8 mouse cellular contexts compared by ENCODE assay signal in the genomic region with DNA sequence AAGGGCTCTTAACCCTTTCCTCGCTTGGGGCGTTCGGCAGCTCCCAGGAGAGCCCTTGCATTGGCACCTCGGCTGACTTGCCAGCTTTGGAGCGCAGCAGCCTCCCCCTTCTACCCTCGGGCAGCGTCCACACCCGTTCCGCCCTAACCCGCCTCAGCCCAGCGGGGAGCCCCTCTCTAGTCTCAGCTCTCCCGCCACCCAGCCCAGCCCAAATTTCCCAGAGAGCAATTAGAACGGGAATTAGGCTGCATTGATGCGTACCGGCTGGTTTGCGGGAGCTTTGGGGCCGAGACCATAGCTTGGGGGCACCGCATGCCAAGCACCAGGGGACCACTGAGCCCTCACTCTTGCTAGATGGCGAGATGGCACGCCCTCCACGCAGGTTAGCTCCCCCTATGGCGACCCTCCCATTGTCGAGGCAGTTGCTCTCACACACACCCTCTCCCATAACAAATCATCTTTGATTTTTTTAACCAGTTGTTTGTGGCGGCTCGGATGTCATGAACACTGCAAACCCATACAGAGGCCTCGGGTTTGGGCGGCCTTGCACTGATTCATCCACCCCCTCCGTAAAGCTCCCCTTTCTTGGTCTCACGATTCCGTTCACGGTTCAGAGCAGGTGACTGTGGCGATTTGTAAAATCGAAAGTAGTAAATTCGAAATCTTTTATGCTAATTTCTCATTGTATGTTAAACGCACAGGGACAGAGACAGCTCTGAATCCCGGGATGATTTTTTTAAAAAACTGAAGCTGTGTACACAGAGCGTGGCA. TPM values are rescaled to one million over a fixed set of nuclear protein-coding genes. Genes with fewer than 3 reads are reported as not detected.
A peak's percentile ranks its signal among the peaks of the same experiment; 100 is the strongest.
DNase-seq lines count a peak whose midpoint lies in the region; ATAC-seq and TF ChIP-seq lines count a peak whose summit lies in the region.

No protein-coding gene starts in this region.

- peaks cover 12% of the 10 kb centered on the region for H3K27me3 ChIP-seq in kidney, adult 2 months (replicated peaks; ENCODE audit: control insufficient read depth, insufficient read depth, low read length)
- peaks cover 93% of the 10 kb centered on the region for H3K27me3 ChIP-seq in forebrain, embryonic 15.5 days
- H3K27me3 ChIP-seq in liver, embryonic 13.5 days = peaks cover 85% of the 10 kb centered on the region
- H3K27me3 ChIP-seq in stomach, postnatal 0 days (ENCODE audit: control insufficient read depth, insufficient read depth, low read length) = peaks cover 51% of the 10 kb centered on the region

- peak; percentile 4 for DNase-seq in kidney, adult 2 months
- DNase-seq in kidney, adult 9 months = no peak
- peak; percentile 70 for DNase-seq in ZHBTc4 (ENCODE audit: low read depth, low spot score)
- DNase-seq in liver, embryonic 13.5 days = no peak
- DNase-seq in stomach, postnatal 0 days (ENCODE audit: low spot score) = peak; percentile 21
- DNase-seq in layer of hippocampus, postnatal 10 days (ENCODE audit: low spot score in 2 of 2) = no peak
- no peak for DNase-seq in right cerebral cortex, postnatal 10 days (ENCODE audit: low spot score in 2 of 2)

- H3K36me3 ChIP-seq in kidney, adult 2 months (ENCODE audit: control insufficient read depth, insufficient read depth, low read length) = no peaks in the 10 kb centered on the region
- H3K36me3 ChIP-seq in forebrain, embryonic 15.5 days = no peaks in the 10 kb centered on the region
- H3K36me3 ChIP-seq in liver, embryonic 13.5 days = no peaks in the 10 kb centered on the region
- H3K36me3 ChIP-seq in stomach, postnatal 0 days (ENCODE audit: control insufficient read depth, insufficient read depth, low read length) = no peaks in the 10 kb centered on the region

- H3K4me1 ChIP-seq in kidney, adult 2 months (ENCODE audit: control insufficient read depth, insufficient read depth, low read length) = peaks cover 5% of the 10 kb centered on the region; the same call in 1 of the 2 replicates
- H3K4me1 ChIP-seq in forebrain, embryonic 15.5 days = peaks cover 39% of the 10 kb centered on the region
- H3K4me1 ChIP-seq in liver, embryonic 13.5 days (replicated peaks) = peaks cover 19% of the 10 kb centered on the region
- peaks cover 2% of the 10 kb centered on the region; the same call in 1 of the 2 replicates for H3K4me1 ChIP-seq in stomach, postnatal 0 days (replicated peaks; ENCODE audit: control insufficient read depth, insufficient read depth)

- peak; percentile 32; the same call in 1 of the 2 replicates for ATAC-seq in forebrain, embryonic 15.5 days (replicated peaks)
- ATAC-seq in liver, embryonic 13.5 days (ENCODE audit: low read depth) = no peak
- no peak for ATAC-seq in stomach, postnatal 0 days (ENCODE audit: low FRiP score, low TSS enrichment)

- H3K9me3 ChIP-seq in forebrain, embryonic 15.5 days = no peaks in the 10 kb centered on the region
- no peaks in the 10 kb centered on the region for H3K9me3 ChIP-seq in liver, embryonic 13.5 days (replicated peaks)
- H3K9me3 ChIP-seq in stomach, postnatal 0 days (ENCODE audit: control insufficient read depth, low read length) = no peaks in the 10 kb centered on the region

- peak overlapping the region; percentile 43 for H3K4me2 ChIP-seq in forebrain, embryonic 15.5 days (replicated peaks)
- peak overlapping the region; percentile 45 for H3K4me2 ChIP-seq in liver, embryonic 13.5 days
- peak overlapping the region; percentile 45 for H3K4me2 ChIP-seq in stomach, postnatal 0 days (replicated peaks; ENCODE audit: low read depth)

- 0 out of 2 replicates have a peak overlapping the region, but pooled peaks have one; percentile 18 for H3K9ac ChIP-seq in forebrain, embryonic 15.5 days (replicated peaks)
- H3K9ac ChIP-seq in liver, embryonic 13.5 days = no peak overlapping the region
- H3K9ac ChIP-seq in stomach, postnatal 0 days (ENCODE audit: low read length) = no peak overlapping the region

- 1% methylated on average over 37 of the region's 37 CpGs for WGBS in kidney, adult 2 months
- WGBS in forebrain, embryonic 15.5 days = under 1% methylated on average over 37 of the region's 37 CpGs
- WGBS in liver, embryonic 13.5 days (ENCODE audit: insufficient replicate concordance) = 1% methylated on average over 37 of the region's 37 CpGs
- 1% methylated on average over 37 of the region's 37 CpGs for WGBS in stomach, postnatal 0 days

- TF ChIP-seq EP300 in stomach, postnatal 0 days (optimal IDR thresholded peaks at IDR 0.05) = no peak

- TF ChIP-seq POLR2A in kidney, adult 2 months (IDR thresholded peaks at IDR 0.05; ENCODE audit: low read depth, low read length) = no peak

- H3K4me3 ChIP-seq in kidney, adult 2 months (ENCODE audit: insufficient read depth, low read depth, low read length) = peak overlapping the region; percentile 48
- H3K4me3 ChIP-seq in forebrain, embryonic 15.5 days = peak overlapping the region; percentile 25
- peak overlapping the region; percentile 35 for H3K4me3 ChIP-seq in liver, embryonic 13.5 days (replicated peaks)
- H3K4me3 ChIP-seq in stomach, postnatal 0 days (ENCODE audit: low read depth, low read length) = peak overlapping the region; percentile 33

- H3K27ac ChIP-seq in kidney, adult 2 months (ENCODE audit: insufficient read depth, low read depth, low read length) = no peak overlapping the region
- no peak overlapping the region for H3K27ac ChIP-seq in forebrain, embryonic 15.5 days (replicated peaks)
- H3K27ac ChIP-seq in liver, embryonic 13.5 days = no peak overlapping the region
- H3K27ac ChIP-seq in stomach, postnatal 0 days (replicated peaks) = no peak overlapping the region

- TF ChIP-seq CTCF in kidney, adult 2 months (conservative IDR thresholded peaks at IDR 0.05; ENCODE audit: insufficient read depth, insufficient read length, low read depth, low read length) = no peak
- TF ChIP-seq CTCF in stomach, postnatal 0 days (IDR thresholded peaks at IDR 0.05; ENCODE audit: low read depth) = no peak

RNA-seq across cellular contexts. Expression of a gene that starts 1.5 kb away (rescaled TPM):
- not detected in 2 replicates for polyA plus RNA-seq in kidney, adult 2 months (2012; rRNA removed)
- polyA plus RNA-seq in forebrain, embryonic 15.5 days (2015; fragmentation: Nextera tagmentation; extraction: Ambion mirVana) = 2.1 and 3.3 TPM in 2 replicates
- polyA plus RNA-seq in liver, embryonic 13.5 days (2015; fragmentation: Nextera tagmentation; extraction: Ambion mirVana) = not detected in 2 replicates
- polyA plus RNA-seq in stomach, postnatal 0 days (2015; fragmentation: Nextera tagmentation; extraction: Ambion mirVana) = not detected in 2 replicates
- 1 to 10 TPM; 1.4 to 1.6 TPM for total RNA-seq in layer of hippocampus, postnatal 10 days (2021)

Comparison
In these comparisons a context has a peak if more than half of its experiments do, and no peak if none do; other contexts are left out.
1. DNase-seq: peak in kidney, adult 2 months (single experiment), ZHBTc4 (single experiment) and stomach, postnatal 0 days (single experiment); none in kidney, adult 9 months (single experiment), liver, embryonic 13.5 days (single experiment), layer of hippocampus, postnatal 10 days (0 of 2) and right cerebral cortex, postnatal 10 days (0 of 2).
2. Peak in every context shown above with its lines, with median percentiles within 50 percentile points of each other: H3K4me3 ChIP-seq and H3K4me2 ChIP-seq.